Mouse (Mus musculus): Measurements from ENCODE around the gene Sik1. TPM values are rescaled to one million over a fixed set of nuclear protein-coding genes. Genes with fewer than 3 reads are reported as not detected.
A peak's percentile ranks its signal among the peaks of the same experiment; 100 is the strongest.
"Not testable (repeated sequence)": the region's sequence is repeated elsewhere in the genome, so short reads cannot be mapped to it uniquely, and the experiment has no call there.

The Sik1 gene
- 1 to 10 TPM; 3.2 to 4.1 TPM for polyA plus RNA-seq (2017; shearing (Covaris generic))

DNA sequence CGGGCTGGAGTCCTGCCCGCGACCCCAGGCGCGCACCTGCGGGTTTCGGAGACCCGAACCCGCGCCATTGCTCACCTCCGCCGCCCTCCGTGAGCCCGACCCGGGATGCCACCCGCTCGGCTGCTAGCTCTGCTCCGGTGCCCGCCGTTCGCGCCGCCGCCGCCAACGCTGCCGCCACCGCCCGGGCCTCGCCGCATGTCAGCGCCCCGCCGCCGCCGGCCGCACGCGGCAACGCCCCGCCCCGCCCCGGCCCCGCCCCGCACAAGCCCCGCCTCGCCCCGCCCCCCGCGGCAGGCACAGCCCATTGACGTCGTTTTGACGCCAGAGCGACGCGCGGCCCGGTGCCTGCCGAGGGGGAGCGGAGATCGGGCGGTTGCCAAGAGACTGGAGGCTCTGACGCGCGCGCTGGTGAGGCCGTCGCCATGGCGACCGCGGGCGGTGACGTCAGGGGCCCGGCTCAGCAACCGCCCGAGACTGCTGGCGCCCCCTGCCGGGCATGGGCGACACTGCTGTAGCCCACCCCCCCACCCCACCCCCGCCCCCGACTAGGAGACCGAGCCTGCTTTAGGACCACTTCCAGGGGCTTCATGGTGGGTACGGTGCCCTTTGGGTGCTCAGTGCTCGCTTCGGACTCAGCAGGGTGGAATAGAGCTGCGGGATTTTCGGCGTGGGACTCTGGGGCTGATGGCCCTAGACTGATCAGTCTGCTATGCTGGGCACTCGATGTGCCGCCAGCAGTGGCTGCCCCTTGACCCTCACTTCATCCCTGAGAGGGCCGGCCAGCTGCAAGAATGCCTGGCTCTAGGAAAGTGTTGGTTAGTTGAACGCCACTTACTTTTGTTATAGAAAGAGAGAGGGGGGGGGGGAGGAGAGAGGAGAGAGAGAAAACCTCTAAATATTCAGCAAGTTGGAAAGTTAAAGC, at the start of gene Sik1:
Gene Sik1 (minus strand): TSS at position 208 of the 922 bp plus-strand sequence.
- peak; percentile 93 for ATAC-seq

DNA sequence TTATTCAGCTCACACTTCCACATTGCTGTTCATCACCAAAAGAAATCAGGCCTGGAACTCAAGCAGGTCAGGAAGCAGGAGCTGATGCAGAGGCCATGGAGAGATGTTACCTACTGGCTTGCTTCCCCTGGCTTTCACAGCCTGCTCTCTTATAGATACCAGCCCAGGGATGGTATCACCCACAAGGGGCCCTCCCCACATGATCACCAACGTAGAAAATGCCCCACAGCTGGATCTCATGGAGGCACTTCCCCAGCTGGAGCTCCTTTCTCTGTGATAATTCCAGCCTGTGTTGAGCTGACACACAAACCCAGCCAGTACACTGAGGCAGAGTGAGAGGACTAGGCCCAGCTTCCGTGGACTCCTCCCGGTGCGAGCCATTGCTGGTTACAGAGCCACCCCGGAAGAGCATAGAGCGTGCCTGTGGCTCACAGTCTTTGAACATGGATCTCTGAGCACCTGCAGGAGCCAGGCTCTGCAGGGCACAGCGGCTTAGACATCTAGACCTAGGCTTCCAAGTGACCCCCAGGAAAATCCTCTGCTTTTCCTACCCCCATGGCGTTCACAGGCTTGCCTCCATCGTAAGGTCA, 49.7 kb upstream of the Sik1 start:
- ATAC-seq: no peak

DNA sequence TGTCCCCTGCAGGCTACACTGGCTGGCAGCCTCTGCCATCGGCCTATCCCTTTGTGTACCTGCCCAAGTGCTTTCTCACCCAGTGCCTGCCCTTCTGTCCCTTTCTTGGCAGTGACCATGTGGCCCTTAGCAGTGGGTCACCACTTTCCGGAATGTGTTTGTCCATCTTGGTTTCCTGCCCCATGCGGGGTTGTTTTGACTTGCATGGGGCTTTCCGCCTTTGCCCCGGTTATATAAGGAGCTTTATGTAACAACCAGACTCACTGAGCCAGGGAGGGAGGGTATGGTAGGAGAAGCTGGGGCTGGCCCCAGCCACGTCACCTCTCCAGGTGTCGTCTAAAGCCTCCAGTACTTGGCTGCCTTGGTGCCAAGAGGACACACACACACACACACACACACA, 48.4 kb upstream of the Sik1 start:
- ATAC-seq: no peak

DNA sequence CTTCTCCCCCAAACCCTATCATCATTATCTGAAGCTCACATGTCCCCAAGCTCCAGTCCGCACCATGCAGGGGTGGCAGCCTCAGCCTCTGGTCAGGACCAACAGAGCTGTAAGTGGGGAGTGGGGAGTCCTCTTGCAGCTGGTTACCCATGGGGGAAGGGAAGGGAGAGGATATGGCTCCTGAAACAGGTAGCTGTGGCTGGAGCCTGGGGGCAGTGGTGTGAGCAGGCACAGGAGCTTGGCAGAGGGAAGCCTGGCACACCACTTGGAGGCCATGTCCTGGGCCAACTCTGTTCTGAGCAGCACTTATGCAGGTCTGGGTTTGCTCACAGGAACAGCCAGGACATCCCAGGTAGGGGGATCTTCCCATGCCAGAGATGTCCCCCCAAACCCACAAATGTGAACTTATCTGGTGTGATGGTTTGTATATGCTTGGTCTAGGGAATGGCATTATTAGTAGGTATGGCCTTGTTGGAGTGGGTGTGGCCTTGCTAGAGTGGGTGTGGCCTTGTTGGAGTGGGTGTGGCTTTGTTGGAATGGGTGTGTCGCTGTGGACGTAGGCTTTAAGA, 47.1 kb upstream of the Sik1 start:
- no peak for ATAC-seq

DNA sequence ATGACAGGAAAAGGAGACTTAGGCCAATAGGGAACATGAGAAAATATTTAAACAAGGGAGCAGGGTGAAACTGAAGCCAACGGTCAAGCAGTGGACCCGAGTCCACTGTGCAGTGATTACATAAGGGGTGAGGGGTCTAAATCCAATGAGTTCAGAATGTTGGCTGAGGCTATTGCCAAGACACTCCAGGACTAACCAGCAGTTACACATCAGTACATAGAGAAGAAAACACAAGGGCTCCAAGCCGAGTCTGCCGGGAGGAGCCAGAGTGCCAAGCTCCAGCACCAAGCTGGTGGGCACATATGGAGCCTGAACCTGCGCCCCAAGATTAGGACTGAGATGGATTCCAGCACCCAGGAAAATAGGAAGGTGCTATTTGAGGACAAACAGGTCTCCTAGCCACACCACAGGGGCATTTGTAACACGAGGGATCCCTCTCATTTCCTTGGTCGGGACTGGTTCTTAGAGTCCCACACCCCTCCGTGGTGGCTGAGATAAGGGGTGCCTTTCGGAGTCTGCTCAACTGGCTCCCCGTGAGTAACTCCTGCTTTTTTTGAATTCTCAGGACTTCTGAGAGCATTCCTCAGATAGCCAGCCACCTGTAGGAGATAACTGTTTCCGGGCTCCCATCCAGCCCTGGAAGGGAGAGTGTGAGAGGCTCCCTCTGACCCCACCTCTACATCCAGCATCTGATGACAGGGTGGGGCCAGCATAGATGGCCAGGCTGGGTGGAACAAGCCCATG, 46.0 kb upstream of the Sik1 start:
- ATAC-seq: no peak

DNA sequence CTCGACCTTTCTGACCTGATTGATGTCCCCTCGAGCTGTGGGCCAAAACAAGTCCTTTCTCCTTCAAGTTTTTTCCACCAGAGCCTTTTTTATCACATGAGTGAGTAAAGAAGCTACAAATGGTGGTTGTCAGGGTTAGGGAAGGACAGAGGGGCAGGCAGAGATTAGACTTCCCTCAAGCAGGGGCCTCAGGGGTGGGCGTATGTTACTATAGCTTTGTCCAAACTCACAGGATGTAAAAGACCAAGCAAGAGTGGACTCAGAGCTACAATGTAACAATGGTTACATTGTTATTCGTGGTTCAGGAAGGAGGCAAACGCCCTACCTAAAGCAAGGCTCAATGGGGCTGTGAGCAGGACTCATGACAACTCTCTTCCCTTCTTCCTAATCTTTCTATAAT, 43.3 kb upstream of the Sik1 start:
- ATAC-seq: no peak

DNA sequence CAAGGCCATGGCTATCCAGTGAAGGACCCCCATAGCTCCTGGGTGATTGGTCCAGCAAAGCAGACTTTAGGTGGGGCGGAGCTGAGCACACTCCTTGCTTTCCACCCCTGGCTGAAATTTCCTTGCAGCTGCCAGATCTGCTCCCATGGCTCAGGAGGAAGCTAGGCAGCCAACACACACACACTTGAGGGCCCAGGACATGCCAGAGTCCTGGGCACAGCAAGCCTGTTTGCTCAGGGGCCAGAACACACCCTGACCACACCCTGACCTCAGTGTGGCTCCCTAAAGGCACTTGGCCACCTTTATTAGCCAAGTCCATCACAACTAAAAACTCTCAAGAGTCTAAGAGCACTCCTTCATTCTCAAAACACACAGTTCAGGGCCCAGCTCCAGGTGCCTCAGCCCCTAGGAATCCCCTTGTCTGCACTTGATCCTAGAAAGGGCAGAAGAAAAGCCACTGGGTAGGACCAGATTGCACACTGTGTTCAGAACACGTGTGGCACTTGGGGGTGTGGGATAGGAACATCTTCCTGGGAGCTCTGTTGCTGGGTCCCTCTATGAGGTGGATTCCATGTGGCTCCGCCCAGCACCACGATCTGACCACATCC, 41.7 kb upstream of the Sik1 start:
- ATAC-seq: no peak

DNA sequence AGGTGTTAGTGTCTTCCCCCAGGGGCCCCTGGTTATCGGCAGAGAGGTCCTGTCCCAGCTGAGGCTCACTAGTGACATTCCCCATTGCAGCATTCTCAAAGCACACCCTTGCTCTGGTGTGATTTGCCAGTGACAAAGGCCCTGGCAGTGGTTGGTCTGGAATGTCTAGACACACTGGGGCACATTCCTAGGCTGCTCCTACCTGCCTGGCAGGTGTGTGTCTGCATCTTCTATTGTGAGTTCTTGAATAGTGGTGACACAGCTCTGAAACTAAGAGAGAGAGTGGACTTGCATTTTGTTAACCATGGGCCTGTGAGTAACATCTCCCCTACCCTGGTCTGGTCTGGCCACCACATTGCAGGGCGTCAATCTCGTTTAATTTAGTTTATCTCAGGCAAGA, 41.1 kb upstream of the Sik1 start:
- no peak for ATAC-seq

DNA sequence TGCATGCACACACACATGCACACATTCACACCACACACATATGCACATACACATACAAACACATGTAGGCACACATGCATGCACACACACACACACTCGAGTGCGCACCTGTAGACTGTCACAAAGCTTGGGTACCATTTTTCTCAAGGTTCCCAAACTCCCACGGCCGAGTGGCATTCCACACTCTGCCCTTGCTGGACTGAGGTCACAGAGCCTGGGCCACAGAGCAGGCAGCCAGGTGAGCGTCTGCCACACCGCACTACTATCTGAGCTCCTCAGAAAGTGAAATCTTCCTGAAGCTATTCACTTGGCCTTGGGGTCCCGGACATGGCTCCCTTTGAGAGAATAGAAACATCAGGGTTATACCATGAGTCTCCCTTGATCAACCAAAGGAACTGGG, 40.7 kb upstream of the Sik1 start:
- no peak for ATAC-seq

DNA sequence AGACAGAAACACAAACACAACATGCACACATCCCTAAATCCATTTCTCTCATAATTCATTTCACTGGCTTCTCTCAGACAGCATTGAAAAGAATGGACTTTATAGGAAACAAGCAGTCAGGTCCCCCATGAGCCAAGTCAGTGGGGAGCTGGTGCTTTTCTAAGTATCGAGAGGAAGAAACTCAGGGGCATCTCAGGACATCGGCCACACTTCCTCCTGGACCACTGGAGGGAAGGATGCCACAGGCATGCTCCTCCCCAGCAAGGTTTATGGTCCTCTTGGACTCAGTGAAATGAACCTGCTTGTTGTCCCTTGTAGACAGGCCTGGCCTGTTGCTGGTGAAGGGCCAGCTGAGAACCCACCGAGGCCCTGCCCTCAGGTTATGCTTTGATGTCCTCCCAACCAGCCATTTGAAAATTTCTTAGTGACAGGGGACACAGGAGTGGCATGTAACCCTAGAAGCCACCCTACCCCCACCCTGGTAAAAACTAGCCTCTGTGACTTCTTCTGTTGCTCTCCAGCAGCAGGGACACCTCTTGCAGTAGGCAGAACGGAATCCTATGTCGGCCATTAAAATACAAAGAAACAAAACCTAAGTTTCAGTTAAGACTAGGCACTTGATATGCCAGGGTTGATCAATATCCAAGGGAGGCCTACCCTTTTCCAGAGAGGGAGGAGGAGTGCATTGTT, 37.9 kb upstream of the Sik1 start:
- ATAC-seq: no peak

DNA sequence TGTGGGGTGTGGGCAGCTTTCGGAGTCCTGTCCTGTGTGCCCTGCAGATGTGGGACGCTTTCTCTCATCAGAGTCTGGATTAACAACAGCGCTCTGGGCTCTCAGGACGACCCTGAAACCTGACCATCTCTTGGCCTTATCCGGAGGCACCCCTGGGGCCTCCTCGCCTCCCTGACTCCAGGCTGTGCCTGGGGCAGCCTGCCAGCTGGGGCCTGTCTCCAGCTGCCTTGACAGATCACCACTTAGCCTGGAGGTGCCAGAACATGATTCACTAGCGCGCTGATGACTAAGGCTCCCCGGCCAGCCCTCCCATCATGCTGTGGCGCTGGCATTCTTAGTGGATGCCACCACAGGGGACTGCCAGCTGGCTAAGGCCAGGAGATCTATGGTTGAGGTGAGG, 37.1 kb upstream of the Sik1 start:
- ATAC-seq: no peak

DNA sequence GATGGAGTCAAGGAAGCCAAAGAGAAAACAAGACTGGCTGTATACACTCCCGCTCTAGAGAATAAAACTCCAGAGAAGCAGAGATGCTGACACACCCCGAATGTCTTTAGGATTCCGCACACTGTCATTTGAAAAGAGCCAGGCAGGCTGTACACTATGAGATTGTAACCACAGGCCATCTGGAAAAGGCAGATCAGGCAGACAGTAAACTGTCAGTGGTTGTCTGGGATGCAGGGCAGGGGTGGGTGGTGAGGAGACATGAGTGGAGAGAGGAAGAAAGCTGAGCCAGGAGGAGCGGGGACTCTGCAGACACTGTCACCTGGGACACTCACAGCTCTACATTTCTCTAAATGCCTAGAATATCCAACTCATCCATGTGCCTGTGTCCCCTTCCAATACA, 36.3 kb upstream of the Sik1 start:
- no peak for ATAC-seq

DNA sequence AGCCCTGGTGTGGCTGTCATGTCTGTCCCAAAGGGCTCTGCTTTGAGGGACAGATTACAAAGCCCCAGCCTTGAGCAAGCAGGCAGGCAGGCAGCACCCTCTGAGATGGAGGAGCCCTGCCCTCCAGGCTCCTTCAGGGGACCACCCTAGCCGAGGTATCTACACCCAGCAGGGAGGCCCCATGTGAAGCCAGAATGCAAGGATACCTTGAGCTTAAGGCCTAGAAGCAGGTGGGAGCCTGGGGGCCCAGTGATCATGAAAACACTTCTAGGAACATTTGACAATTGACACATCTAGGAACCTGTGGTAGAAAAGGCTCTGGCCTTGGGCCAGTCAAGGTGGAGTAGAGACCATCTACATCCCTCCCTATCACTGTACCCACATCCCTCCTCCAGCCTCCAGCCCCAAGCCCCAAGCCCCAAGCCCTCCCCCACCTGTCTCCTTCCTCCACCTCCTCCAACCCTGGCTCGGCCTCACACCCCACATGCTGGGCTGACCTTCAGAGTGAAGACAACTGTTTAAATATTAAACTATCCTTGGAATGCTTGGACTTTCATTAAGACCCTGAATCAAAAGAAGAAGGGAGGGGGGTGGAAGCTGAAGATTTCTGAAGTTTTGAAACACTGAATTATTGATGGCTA, 34.8 kb upstream of the Sik1 start:
- ATAC-seq: no peak

DNA sequence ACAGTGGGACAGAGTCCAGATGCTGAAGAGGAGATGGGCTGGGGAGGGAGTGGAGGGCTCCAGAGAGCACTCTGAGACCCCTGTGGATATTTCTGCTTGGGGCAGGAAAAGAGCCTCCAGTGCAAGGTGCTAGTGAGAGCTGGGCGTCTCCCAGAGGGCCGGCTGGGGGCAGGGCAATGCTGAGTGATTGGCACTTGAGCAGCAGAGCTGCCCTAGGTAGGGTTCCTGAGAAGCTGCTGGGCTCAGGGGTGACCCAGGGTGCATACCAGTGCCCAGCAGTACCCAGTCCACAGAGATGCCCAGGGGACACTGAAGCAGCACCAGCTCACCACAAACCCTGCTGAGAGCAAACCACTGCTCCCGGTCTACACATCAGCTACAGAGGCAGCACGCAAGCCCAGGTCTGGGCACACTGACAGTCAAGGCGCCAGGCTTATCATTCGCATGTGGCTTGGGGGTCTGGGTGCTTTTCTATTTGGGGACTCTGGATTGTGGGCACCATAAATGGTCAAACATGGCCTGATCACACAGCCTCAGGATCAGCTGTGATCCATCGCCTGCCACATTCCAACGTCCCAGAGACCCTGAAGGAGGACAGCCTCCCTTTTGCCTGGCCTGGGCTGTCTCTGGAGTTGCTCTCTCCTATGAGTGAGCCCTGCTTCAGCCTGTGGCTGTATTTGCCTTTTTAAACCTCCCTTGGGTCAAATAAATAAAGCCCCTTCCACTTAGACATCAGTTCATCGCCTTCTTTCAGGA, 34.0 kb upstream of the Sik1 start:
- no peak for ATAC-seq

DNA sequence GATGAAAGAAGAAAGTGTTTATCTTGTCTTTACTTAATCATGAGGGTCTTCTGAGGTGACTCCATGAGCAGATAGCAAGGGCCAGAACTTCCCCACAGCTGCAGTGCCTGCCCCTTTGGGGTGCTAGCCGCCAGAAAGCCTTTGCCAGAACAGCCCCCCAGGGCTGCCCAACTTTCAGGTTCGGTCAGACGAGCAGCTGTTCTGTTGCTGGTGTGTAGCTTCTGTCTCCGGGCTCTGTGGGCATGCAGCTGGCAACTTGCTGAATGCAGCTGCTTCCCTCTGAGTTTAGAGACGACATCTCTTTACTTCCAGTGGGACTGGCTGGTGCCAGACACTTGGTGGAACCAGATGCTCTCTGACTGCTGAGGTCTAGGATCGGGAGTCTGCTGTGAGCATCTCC, 32.9 kb upstream of the Sik1 start:
- ATAC-seq: no peak

DNA sequence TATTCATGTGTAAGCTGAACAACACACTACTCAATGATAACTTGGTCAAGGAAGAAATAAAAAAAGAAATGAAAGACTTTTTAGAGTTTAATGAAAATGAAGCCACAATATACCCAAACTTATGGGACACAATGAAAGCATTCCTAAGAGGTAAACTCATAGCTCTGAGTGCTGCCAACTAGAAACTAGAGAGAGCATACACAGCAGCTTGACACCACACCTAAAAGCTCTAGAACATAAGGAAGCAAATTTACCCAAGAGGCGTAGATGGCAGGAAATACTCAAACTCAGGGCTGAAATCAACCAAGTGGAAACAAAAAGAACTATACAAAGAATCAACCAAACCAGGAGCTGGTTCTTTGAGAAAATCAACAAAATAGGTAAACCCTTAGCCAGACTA, 29.1 kb upstream of the Sik1 start:
- not testable (repeated sequence) for ATAC-seq

DNA sequence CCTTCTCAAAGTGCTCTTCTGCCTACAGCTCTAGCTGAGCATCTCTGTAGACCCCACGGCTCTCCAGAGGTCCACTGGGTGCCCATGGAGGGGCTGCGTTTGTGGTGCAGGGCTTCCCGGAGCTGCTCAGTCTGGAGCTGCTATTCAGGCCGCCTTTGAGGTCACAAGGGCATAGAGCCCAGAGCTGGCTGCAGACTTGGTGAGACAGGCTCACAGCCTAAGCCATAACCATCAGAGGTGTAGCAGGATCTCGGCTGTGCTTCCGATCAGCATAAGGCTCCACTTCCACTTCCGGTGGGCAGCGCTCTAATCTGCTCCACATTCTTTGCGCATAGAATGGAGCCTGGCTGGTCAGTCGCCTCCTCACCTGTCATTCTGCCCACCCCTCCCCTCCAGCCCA, 23.8 kb upstream of the Sik1 start:
- ATAC-seq: no peak

DNA sequence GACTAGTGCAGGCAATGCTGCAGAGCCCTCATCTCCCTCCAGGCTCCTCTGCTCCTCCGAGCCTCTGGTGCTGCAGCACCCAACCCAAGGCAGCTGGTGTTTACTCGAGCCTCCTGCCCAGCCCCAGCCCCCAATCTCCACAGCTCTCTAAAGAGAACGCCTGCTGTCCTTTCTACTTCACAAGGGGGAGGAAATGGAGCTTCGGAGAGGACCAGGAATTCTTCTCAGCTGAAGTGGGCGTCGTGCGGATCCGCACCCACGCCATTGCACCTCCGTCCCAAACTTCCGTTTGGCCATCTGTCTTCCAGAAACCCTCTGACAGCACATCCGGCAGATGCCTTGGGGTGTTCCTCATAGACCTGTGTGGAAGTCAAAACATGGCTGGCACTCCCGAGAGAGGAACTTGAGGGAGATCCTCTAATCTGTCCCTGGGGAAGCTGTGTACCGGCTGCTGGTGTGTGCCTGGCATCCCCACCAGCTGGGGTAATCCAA, 22.1 kb upstream of the Sik1 start:
- no peak for ATAC-seq

DNA sequence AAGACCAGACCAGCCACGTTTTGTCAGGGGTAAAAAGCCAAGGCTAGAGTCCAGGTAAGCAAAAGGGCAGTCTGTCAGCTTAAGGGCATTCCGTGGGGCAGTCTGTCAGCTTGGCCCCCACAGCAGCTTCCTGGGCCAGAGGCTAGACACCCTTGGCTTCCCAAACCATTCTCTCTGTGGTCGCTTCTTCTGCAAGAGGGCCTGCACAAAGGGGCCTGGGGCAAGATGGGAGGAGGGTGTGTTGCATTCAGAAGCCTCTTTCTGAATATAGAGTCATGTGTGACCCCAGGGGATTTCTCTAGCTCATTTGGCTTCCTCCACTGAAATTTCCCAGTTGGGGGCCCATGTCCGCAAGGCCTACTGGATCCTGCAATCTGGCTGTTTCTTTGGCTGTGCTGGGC, 21.6 kb upstream of the Sik1 start:
- no peak for ATAC-seq

DNA sequence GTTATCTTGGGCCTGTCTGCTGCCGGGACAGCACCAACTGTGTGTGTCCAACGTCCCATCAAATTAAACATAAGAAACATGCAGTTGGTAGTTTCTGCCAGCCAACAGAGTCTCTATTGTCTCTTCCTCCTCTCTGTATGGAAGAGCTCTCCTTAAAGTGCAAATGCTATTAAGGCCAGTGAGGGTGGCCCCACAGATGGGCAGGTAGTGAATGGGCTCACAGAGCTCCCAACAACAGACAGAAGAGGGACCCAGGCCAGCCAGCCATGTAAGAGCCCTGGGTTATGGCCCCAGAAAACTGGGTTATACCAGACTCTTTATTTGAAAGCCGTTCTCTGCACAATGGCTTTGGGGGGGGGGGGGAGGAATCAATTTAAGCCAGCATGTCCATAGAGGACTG, 21.2 kb upstream of the Sik1 start:
- ATAC-seq: no peak

Data from activated CD4-positive, CD25-positive, alpha-beta regulatory T cell, adult 4 months (primary cell).